Mouse (Mus musculus) hindbrain, embryonic 10.5 days (tissue): ENCODE results near the gene Dnah11. TPM values are rescaled to one million over a fixed set of nuclear protein-coding genes. Genes with fewer than 3 reads are reported as not detected.

Source experiments
- DNase-seq: peaks from one replicate; pipeline ENCODE4 v3.0.0-alpha.2; 2017; ENCODE audit warnings: low spot score
- H3K27ac ChIP-seq: fragments of 300-500 bp; sonication (generic); 2 replicates; pipeline ENCODE4 v1.5.1; 2016; ENCODE audit warnings: mild to moderate bottlenecking, moderate library complexity
- H3K27me3 ChIP-seq: fragments of 300-500 bp; sonication (generic); 2 replicates; pipeline ENCODE4 v1.6.1; 2016; ENCODE audit warnings: mild to moderate bottlenecking; ENCODE audit not compliant: poor library complexity, insufficient read depth, severe bottlenecking
- H3K36me3 ChIP-seq: fragments of 300-500 bp; sonication (generic); 2 replicates; pipeline ENCODE4 v1.6.1; 2016; ENCODE audit warnings: mild to moderate bottlenecking, moderate library complexity
- H3K4me1 ChIP-seq: fragments of 300-500 bp; sonication (generic); replicated peaks from 2 replicates; pipeline ENCODE4 v1.6.1; 2016; ENCODE audit warnings: mild to moderate bottlenecking
- H3K4me3 ChIP-seq: fragments of 300-500 bp; sonication (generic); 2 replicates; pipeline ENCODE4 v1.5.1; 2016; ENCODE audit warnings: mild to moderate bottlenecking, moderate library complexity
- H3K9me3 ChIP-seq: fragments of 300-500 bp; sonication (generic); 2 replicates; pipeline ENCODE4 v1.6.1; 2016; ENCODE audit warnings: mild to moderate bottlenecking, moderate library complexity
- WGBS: fragments of 180-500 bp; shearing (Covaris S2); methylation state at CpG from one replicate; pipeline ENCODE4 v1.1.7; 2016; 5-methylcytosine and 5-hydroxymethylcytosine counted together
- polyA plus RNA-seq: library from polyadenylated mRNA; unstranded; fragments of >200 nt; fragmentation: Nextera tagmentation; extraction: Ambion mirVana; gene quantifications from 2 replicates; pipeline ENCODE4 v1.2.1, GENCODE M21; 2016

The Dnah11 gene
- polyA plus RNA-seq, 1 experiment from 2014 or later = 0.29 TPM

DNA sequence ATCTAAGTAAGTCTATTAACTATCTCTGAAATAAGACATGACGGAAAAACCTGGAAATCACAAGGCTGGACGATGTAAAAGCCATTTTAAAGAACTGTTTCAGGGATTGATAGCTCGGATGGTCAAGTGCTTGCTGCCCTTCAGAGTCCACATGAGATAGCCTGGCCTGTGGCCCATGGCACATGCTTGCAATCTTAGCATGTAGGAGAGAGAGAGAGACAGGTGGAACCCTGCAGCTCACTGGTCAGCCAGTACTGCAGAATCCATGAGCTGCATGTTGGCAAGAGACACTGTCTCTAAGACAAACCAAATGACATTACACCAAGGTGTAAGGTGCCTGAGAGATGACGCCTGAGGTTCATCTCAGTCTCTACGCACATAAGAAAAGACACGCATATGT lies 118.4 kb downstream of the Dnah11 start:
- no peaks in the 10 kb centered on the region for H3K9me3 ChIP-seq
- no peak overlapping the region for H3K27ac ChIP-seq
- no peaks in the 10 kb centered on the region for H3K4me1 ChIP-seq
- no peaks in the 10 kb centered on the region for H3K27me3 ChIP-seq
- DNase-seq = no peak
- 92% methylated on average over 6 of the region's 6 CpGs for WGBS
- H3K4me3 ChIP-seq = no peak overlapping the region
- no peaks in the 10 kb centered on the region for H3K36me3 ChIP-seq

DNA sequence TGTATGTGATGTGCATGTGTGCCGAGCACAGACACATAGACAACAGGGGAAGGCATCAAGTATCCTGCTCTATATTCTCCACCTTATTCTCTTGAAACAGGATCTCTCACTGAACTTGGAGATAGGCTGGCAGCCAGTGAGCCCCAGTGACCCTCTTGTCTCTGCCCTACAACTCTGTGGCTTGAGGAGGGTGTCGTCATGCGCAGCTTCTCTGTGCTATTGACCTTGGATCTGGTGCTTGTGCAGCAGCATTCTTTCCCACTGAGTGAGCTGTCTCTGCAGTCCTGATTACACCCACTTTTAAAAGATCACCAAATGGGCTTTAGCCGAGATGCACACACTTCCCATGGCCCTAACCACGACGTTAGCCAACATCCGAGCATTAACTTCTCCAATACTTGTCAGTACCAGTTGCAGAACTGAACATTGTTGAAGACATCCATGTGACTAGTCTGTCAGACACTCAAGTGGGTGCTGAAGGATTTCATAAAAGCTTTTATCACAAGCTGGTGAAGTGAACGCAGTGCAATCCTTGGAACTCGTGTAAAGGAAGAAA lies 120.3 kb downstream of the Dnah11 start:
- H3K27me3 ChIP-seq = no peaks in the 10 kb centered on the region
- no peak overlapping the region for H3K27ac ChIP-seq
- H3K9me3 ChIP-seq = no peaks in the 10 kb centered on the region
- no peaks in the 10 kb centered on the region for H3K4me1 ChIP-seq
- no peak for DNase-seq
- no peaks in the 10 kb centered on the region for H3K36me3 ChIP-seq
- WGBS = 86% methylated on average over 9 of the region's 9 CpGs
- no peak overlapping the region for H3K4me3 ChIP-seq

DNA sequence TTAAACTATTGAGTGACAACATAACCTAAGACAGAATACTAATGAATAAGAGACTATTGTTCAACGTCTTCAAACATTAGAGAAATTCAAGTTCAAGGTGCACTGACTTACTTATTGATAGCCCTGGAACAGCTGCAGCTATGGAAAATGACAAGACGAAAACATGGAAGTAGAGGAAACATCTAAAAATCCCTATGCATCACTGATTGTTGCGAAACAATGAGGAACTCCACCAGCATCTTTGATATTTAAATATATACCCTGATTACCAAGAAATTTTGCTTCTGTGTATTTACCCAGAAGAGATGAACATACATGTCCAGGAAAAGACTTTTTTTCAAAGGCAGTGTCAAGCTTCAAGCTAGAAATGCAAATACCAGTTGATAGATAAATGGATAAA lies 122.0 kb downstream of the Dnah11 start:
- WGBS = 90% methylated on average over 3 of the region's 3 CpGs
- no peak for DNase-seq
- H3K4me1 ChIP-seq = no peaks in the 10 kb centered on the region
- H3K27ac ChIP-seq = no peak overlapping the region
- H3K9me3 ChIP-seq = no peaks in the 10 kb centered on the region
- no peaks in the 10 kb centered on the region for H3K27me3 ChIP-seq
- no peak overlapping the region for H3K4me3 ChIP-seq
- no peaks in the 10 kb centered on the region for H3K36me3 ChIP-seq

DNA sequence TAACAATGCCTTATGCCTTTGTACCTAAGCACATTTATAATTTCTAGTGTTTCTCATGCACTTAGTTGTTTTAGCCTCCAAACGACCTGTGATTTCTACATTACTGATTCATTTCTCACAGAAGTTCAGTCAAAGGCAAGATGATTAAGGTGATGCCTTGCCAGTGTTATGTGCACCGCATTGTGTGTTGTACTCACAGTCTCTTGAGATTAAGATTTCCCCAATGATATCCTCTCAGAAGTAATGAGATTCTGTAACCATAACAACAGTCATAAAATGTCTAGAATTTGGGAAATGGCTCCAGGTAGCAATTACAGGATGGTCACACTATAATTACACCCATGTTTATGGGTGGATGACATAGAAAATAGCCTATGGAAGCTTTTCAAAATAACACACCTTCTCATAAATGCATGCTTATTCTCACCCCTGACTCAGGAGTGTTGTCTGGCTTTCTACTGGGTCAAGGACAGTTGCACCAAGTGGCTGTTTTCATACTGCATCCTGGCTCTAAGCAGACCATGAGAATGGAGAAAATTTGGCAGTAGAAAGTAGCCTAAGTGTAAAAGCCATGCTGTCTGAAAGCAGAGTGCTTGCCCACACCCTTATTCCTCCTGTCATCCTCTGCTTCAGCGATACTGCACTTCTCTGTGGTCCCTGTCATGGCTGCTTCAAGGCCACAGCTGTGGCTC lies 126.5 kb downstream of the Dnah11 start:
- H3K4me3 ChIP-seq = no peak overlapping the region
- H3K27me3 ChIP-seq = no peaks in the 10 kb centered on the region
- 83% methylated on average over 3 of the region's 3 CpGs for WGBS
- H3K27ac ChIP-seq = no peak overlapping the region
- no peaks in the 10 kb centered on the region for H3K4me1 ChIP-seq
- no peaks in the 10 kb centered on the region for H3K9me3 ChIP-seq
- no peaks in the 10 kb centered on the region for H3K36me3 ChIP-seq
- DNase-seq = no peak

GRCm38 (mm10) chr12:118071667-118072066 lies 127.2 kb downstream of the Dnah11 start:
- H3K9me3 ChIP-seq = no peaks in the 10 kb centered on the region
- no peaks in the 10 kb centered on the region for H3K4me1 ChIP-seq
- H3K4me3 ChIP-seq = no peak overlapping the region
- H3K27me3 ChIP-seq = no peaks in the 10 kb centered on the region
- DNase-seq = no peak
- no peaks in the 10 kb centered on the region for H3K36me3 ChIP-seq
- WGBS = 97% methylated on average over 1 of the region's 1 CpGs
- no peak overlapping the region for H3K27ac ChIP-seq

DNA sequence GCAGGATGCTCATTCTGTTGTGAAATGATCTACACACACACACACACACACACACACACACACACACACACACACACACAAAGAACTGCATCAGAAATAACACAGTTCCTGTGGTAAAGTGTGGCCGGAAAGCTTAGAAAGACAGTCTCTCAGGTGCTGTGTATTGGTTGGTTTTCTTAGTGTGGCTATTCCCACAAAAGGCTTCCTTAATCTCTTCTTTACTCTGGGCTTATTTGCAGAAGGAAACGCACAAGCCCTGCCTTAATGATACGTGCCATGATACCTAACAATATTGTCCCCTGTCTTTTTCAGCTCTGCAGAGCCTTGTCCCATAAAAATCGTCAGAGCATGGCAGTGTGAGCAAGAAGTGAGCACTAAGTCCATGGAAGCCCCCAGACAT lies 130.1 kb downstream of the Dnah11 start:
- no peaks in the 10 kb centered on the region for H3K4me1 ChIP-seq
- no peak overlapping the region for H3K27ac ChIP-seq
- H3K9me3 ChIP-seq = no peaks in the 10 kb centered on the region
- no peaks in the 10 kb centered on the region for H3K27me3 ChIP-seq
- no peak overlapping the region for H3K4me3 ChIP-seq
- no peaks in the 10 kb centered on the region for H3K36me3 ChIP-seq
- no peak for DNase-seq
- 83% methylated on average over 4 of the region's 4 CpGs for WGBS

GRCm38 (mm10) chr12:118062343-118062742 lies 136.5 kb downstream of the Dnah11 start:
- no peaks in the 10 kb centered on the region for H3K9me3 ChIP-seq
- no peaks in the 10 kb centered on the region for H3K36me3 ChIP-seq
- H3K4me1 ChIP-seq = no peaks in the 10 kb centered on the region
- DNase-seq = no peak
- H3K27me3 ChIP-seq = no peaks in the 10 kb centered on the region
- no peak overlapping the region for H3K4me3 ChIP-seq
- no peak overlapping the region for H3K27ac ChIP-seq
- WGBS = 92% methylated on average over 6 of the region's 6 CpGs

DNA sequence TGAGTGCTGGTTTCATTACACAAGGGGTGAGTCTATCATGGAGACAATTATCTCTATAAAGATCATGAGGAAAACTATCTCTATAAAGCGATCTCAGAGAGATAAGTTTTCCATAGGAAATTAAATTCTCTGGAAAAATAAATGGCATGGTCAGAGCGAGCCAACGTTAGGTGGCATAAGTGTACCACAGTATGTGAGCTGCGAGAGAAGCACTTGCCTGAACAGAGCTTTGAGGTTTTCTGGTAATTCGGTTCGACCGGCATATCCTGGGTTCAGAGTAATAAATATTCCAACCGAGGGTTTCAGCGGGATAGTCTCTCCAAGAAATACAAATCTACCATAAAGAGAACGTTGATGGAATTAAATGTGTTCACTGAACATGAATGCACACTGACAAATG lies 142.0 kb downstream of the Dnah11 start:
- no peaks in the 10 kb centered on the region for H3K27me3 ChIP-seq
- no peaks in the 10 kb centered on the region for H3K4me1 ChIP-seq
- WGBS = 86% methylated on average over 10 of the region's 10 CpGs
- DNase-seq = no peak
- H3K9me3 ChIP-seq = no peaks in the 10 kb centered on the region
- no peak overlapping the region for H3K4me3 ChIP-seq
- no peaks in the 10 kb centered on the region for H3K36me3 ChIP-seq
- H3K27ac ChIP-seq = no peak overlapping the region

- H3K36me3 ChIP-seq = no peaks in the 10 kb centered on the region
- H3K27ac ChIP-seq = no peak overlapping the region
- no peaks in the 10 kb centered on the region for H3K27me3 ChIP-seq
- WGBS = 87% methylated on average over 4 of the region's 4 CpGs
- H3K9me3 ChIP-seq = no peaks in the 10 kb centered on the region
- H3K4me3 ChIP-seq = no peak overlapping the region
- no peaks in the 10 kb centered on the region for H3K4me1 ChIP-seq
- DNase-seq = no peak
Observed at GRCm38 (mm10) chr12:118045381-118045780, 153.5 kb downstream of the Dnah11 start.

GRCm38 (mm10) chr12:118043130-118043647 lies 155.7 kb downstream of the Dnah11 start:
- Histone ChIP-seq H3K4me1 (no peaks in the 10 kb centered on the region), H3K36me3 (no peaks in the 10 kb centered on the region), H3K27me3 (no peaks in the 10 kb centered on the region), H3K4me3 (no peak overlapping the region), H3K9me3 (no peaks in the 10 kb centered on the region), H3K27ac (no peak overlapping the region)
- WGBS = 88% methylated on average over 1 of the region's 1 CpGs
- DNase-seq = no peak

DNA sequence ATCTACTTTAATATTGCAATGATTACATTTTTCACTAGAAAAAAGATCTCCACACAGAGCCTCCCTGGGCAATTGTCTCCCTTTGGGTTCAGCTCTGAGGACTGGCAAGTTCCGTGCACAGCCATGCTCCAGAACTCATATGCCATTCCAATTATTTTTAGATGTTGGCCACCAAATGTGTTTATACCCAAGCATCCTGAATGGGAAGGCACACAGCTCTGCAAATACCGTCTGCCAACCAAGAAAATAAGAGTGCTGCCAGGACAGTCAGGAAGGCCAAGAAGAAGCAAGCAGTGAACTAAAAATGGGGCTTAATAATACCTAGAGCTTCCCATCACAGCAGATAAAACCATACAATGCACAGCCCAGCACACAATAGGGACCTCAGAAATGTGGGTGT lies 156.6 kb downstream of the Dnah11 start:
- no peaks in the 10 kb centered on the region for H3K4me1 ChIP-seq
- H3K4me3 ChIP-seq = no peak overlapping the region
- no peak overlapping the region for H3K27ac ChIP-seq
- no peaks in the 10 kb centered on the region for H3K27me3 ChIP-seq
- WGBS = 86% methylated on average over 2 of the region's 2 CpGs
- no peaks in the 10 kb centered on the region for H3K9me3 ChIP-seq
- H3K36me3 ChIP-seq = no peaks in the 10 kb centered on the region
- no peak for DNase-seq

DNA sequence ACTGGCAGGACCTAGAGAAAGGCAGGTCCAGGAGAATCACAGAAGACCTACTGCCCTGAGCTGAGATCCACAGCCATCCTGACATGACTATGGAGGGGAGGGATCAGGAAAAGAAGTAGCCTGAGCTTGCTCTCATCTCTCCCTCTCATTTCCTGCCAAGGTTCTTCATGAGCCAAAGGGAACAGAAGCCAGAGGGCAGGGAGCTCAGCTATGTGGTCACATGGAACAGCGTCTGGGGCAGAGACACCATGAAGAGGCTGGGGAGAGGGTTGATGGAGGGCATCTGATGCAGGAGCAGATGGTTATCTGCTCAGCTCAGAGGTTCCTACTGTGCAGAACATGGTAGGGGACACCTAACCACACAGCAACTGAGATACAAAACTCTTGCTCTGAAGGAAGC lies 163.9 kb downstream of the Dnah11 start:
- no peak overlapping the region for H3K27ac ChIP-seq
- peaks cover 5% of the 10 kb centered on the region; the same call in 1 of the 2 replicates for H3K4me1 ChIP-seq
- H3K27me3 ChIP-seq = no peaks in the 10 kb centered on the region
- H3K9me3 ChIP-seq = no peaks in the 10 kb centered on the region
- H3K4me3 ChIP-seq = no peak overlapping the region
- WGBS = 77% methylated on average over 1 of the region's 1 CpGs
- no peak for DNase-seq
- H3K36me3 ChIP-seq = no peaks in the 10 kb centered on the region

- Histone ChIP-seq H3K4me3 (no peak overlapping the region), H3K27me3 (peaks cover 9% of the 10 kb centered on the region; the same call in 1 of the 2 replicates), H3K36me3 (no peaks in the 10 kb centered on the region), H3K4me1 (no peaks in the 10 kb centered on the region), H3K9me3 (no peaks in the 10 kb centered on the region), H3K27ac (no peak overlapping the region)
- no peak for DNase-seq
- 74% methylated on average over 4 of the region's 4 CpGs for WGBS
Observed at GRCm38 (mm10) chr12:118025771-118026170, 173.1 kb downstream of the Dnah11 start.
